Mouse (Mus musculus): ENCODE measurements at regions not wholly inside any gene's neighbourhood (a gene's known extent, or its start where the extent isn't known, plus 50 kb on each side); places are given as distances from the start of the nearest gene placed in this dataset.
A peak's percentile ranks its signal among the peaks of the same experiment; 100 is the strongest.

- H3K4me3 ChIP-seq (ENCODE audit: insufficient read depth in 1 of 2, low read depth in 2 of 2, low read length in 2 of 2), result no peak overlapping the region
- peak overlapping the region; percentile 22 for H3K27ac ChIP-seq
- 17% methylated on average over 1 of the region's 1 CpGs for WGBS (ENCODE audit: insufficient replicate concordance)
- no peaks in the 10 kb centered on the region for H3K27me3 ChIP-seq (ENCODE audit: control insufficient read depth, insufficient read depth, low read length)
- ATAC-seq (ENCODE audit: insufficient read depth) (peak; percentile 98), DNase-seq (ENCODE audit: low read depth in 3 of 3, low spot score in 3 of 3) (peak; percentile 26 to 39 (median 26))
- peak overlapping the region; percentile 54 for H3K4me2 ChIP-seq (ENCODE audit: low read depth)
- H3K4me1 ChIP-seq (replicated peaks; ENCODE audit: control insufficient read depth in 2 of 2, insufficient read depth in 2 of 2, low read length in 1 of 2), result peaks cover 6 to 8% of the 10 kb centered on the region in 2 experiments; a peak in 3 of 4 replicates
- H3K9ac ChIP-seq (replicated peaks), result no peak overlapping the region; the same call in 1 of the 2 replicates
- H3K9me3 ChIP-seq (ENCODE audit: control insufficient read depth, low read length), result no peaks in the 10 kb centered on the region; the same call in 1 of the 2 replicates
- no peaks in the 10 kb centered on the region for H3K36me3 ChIP-seq (replicated peaks; ENCODE audit: control insufficient read depth, insufficient read depth, low read depth)
- peak; percentile 82 for TF ChIP-seq EP300 (IDR thresholded peaks at IDR 0.05; ENCODE audit: low read depth)
- TF ChIP-seq CTCF (IDR thresholded peaks at IDR 0.05; ENCODE audit: low read depth), result no peak
These were observed 471.4 kb upstream of the Lsamp start for GRCm38 (mm10) chr16:39512774-39513173.

- no peak for ATAC-seq (ENCODE audit: insufficient read depth)
- DNase-seq (ENCODE audit: low read depth in 3 of 3, low spot score in 3 of 3), result no peak
- Histone ChIP-seq H3K27me3 (ENCODE audit: control insufficient read depth, insufficient read depth, low read length) (no peaks in the 10 kb centered on the region), H3K4me2 (ENCODE audit: low read depth) (no peak overlapping the region), H3K9ac (replicated peaks) (no peak overlapping the region), H3K4me1 (replicated peaks; ENCODE audit: control insufficient read depth in 2 of 2, insufficient read depth in 2 of 2, low read length in 1 of 2) (peaks cover 6 to 8% of the 10 kb centered on the region in 2 experiments; a peak in 3 of 4 replicates), H3K36me3 (replicated peaks; ENCODE audit: control insufficient read depth, insufficient read depth, low read depth) (no peaks in the 10 kb centered on the region), H3K9me3 (ENCODE audit: control insufficient read depth, low read length) (no peaks in the 10 kb centered on the region; the same call in 1 of the 2 replicates), H3K4me3 (ENCODE audit: insufficient read depth in 1 of 2, low read depth in 2 of 2, low read length in 2 of 2) (no peak overlapping the region), H3K27ac (no peak overlapping the region)
- WGBS (ENCODE audit: insufficient replicate concordance), result 63% methylated on average over 1 of the region's 1 CpGs
- no peak for TF ChIP-seq EP300 (IDR thresholded peaks at IDR 0.05; ENCODE audit: low read depth)
- no peak for TF ChIP-seq CTCF (IDR thresholded peaks at IDR 0.05; ENCODE audit: low read depth)
These were observed 470.5 kb upstream of the Lsamp start for GRCm38 (mm10) chr16:39513659-39514058.

GRCm38 (mm10) chr16:39531106-39531505 is 453.1 kb upstream of the Lsamp start:
- Histone ChIP-seq H3K9ac (replicated peaks) (no peak overlapping the region), H3K9me3 (ENCODE audit: control insufficient read depth, low read length) (no peaks in the 10 kb centered on the region), H3K4me2 (ENCODE audit: low read depth) (no peak overlapping the region), H3K27ac (no peak overlapping the region), H3K4me1 (replicated peaks; ENCODE audit: control insufficient read depth in 2 of 2, insufficient read depth in 2 of 2, low read length in 1 of 2) (no peaks in the 10 kb centered on the region), H3K36me3 (replicated peaks; ENCODE audit: control insufficient read depth, insufficient read depth, low read depth) (no peaks in the 10 kb centered on the region), H3K27me3 (ENCODE audit: control insufficient read depth, insufficient read depth, low read length) (no peaks in the 10 kb centered on the region), H3K4me3 (ENCODE audit: insufficient read depth in 1 of 2, low read depth in 2 of 2, low read length in 2 of 2) (no peak overlapping the region)
- WGBS (ENCODE audit: insufficient replicate concordance), result 44% methylated on average over 3 of the region's 3 CpGs
- DNase-seq (ENCODE audit: low read depth in 3 of 3, low spot score in 3 of 3), result no peak
- TF ChIP-seq EP300 (IDR thresholded peaks at IDR 0.05; ENCODE audit: low read depth) (no peak), CTCF (IDR thresholded peaks at IDR 0.05; ENCODE audit: low read depth) (no peak)
- ATAC-seq (ENCODE audit: insufficient read depth), result no peak

- ATAC-seq (ENCODE audit: insufficient read depth) (no peak), DNase-seq (ENCODE audit: low read depth in 3 of 3, low spot score in 3 of 3) (no peak)
- Histone ChIP-seq H3K27ac (no peak overlapping the region), H3K9ac (replicated peaks) (no peak overlapping the region), H3K4me1 (replicated peaks; ENCODE audit: control insufficient read depth in 2 of 2, insufficient read depth in 2 of 2, low read length in 1 of 2) (no peaks in the 10 kb centered on the region), H3K4me2 (ENCODE audit: low read depth) (no peak overlapping the region), H3K4me3 (ENCODE audit: insufficient read depth in 1 of 2, low read depth in 2 of 2, low read length in 2 of 2) (no peak overlapping the region), H3K36me3 (replicated peaks; ENCODE audit: control insufficient read depth, insufficient read depth, low read depth) (no peaks in the 10 kb centered on the region), H3K9me3 (ENCODE audit: control insufficient read depth, low read length) (no peaks in the 10 kb centered on the region), H3K27me3 (ENCODE audit: control insufficient read depth, insufficient read depth, low read length) (no peaks in the 10 kb centered on the region)
- no peak for TF ChIP-seq CTCF (IDR thresholded peaks at IDR 0.05; ENCODE audit: low read depth)
- TF ChIP-seq EP300 (IDR thresholded peaks at IDR 0.05; ENCODE audit: low read depth), result no peak
- WGBS (ENCODE audit: insufficient replicate concordance), result 60% methylated on average over 3 of the region's 3 CpGs
These were observed 451.4 kb upstream of the Lsamp start for GRCm38 (mm10) chr16:39532770-39533169.

GRCm38 (mm10) chr16:39533351-39533750 is 450.8 kb upstream of the Lsamp start:
- H3K4me2 ChIP-seq (ENCODE audit: low read depth), result no peak overlapping the region
- no peaks in the 10 kb centered on the region for H3K4me1 ChIP-seq (replicated peaks; ENCODE audit: control insufficient read depth in 2 of 2, insufficient read depth in 2 of 2, low read length in 1 of 2)
- no peaks in the 10 kb centered on the region for H3K9me3 ChIP-seq (ENCODE audit: control insufficient read depth, low read length)
- H3K9ac ChIP-seq (replicated peaks), result no peak overlapping the region
- no peaks in the 10 kb centered on the region for H3K36me3 ChIP-seq (replicated peaks; ENCODE audit: control insufficient read depth, insufficient read depth, low read depth)
- TF ChIP-seq CTCF (IDR thresholded peaks at IDR 0.05; ENCODE audit: low read depth) (no peak), EP300 (IDR thresholded peaks at IDR 0.05; ENCODE audit: low read depth) (no peak)
- H3K27me3 ChIP-seq (ENCODE audit: control insufficient read depth, insufficient read depth, low read length), result no peaks in the 10 kb centered on the region
- 71% methylated on average over 6 of the region's 6 CpGs for WGBS (ENCODE audit: insufficient replicate concordance)
- no peak overlapping the region for H3K27ac ChIP-seq
- DNase-seq (ENCODE audit: low read depth in 3 of 3, low spot score in 3 of 3), result no peak
- H3K4me3 ChIP-seq (ENCODE audit: insufficient read depth in 1 of 2, low read depth in 2 of 2, low read length in 2 of 2), result no peak overlapping the region
- no peak for ATAC-seq (ENCODE audit: insufficient read depth)

Data from liver, embryonic 14.5 days (tissue).